In genomic region chr17:88381106-88381505, GRCm38 (mm10) we compare ENCODE assay signal across 10 mouse cellular contexts. TPM values are rescaled to one million over a fixed set of nuclear protein-coding genes. Genes with fewer than 3 reads are reported as not detected.
A peak's percentile ranks its signal among the peaks of the same experiment; 100 is the strongest.
DNase-seq lines count a peak whose midpoint lies in the region; ATAC-seq and TF ChIP-seq lines count a peak whose summit lies in the region.
"Had no signal": no experiment of that assay in that cellular context is flagged by ENCODE, and none has a peak within 500 bp of the region (broad histone marks: within the 10 kb centered on the region; RNA-seq: fewer than 3 reads in every experiment).

No protein-coding gene starts in this region.

- H3K9me3 ChIP-seq in CH12.LX (replicated peaks; ENCODE audit: low read length) (peaks cover 7% of the 10 kb centered on the region), ES-Bruce4 (replicated peaks; ENCODE audit: control insufficient read depth, insufficient read depth, low read length, poor library complexity, severe bottlenecking) (no peaks in the 10 kb centered on the region; the same call in 1 of the 2 replicates)
- H3K9me3 ChIP-seq in forebrain, embryonic 14.5 days (replicated peaks; ENCODE audit: control insufficient read depth, low read length) = no peaks in the 10 kb centered on the region

- in situ Hi-C loops in CH12.LX (cut with MboI; ENCODE audit: low pct_ligation_motif_present, low pct_unique_long_range_greater_than_20kb, low sequenced_read_pairs) = no loop called here

- H3K4me3 ChIP-seq in left cerebral cortex, adult 2 months = no peak overlapping the region
- H3K4me3 ChIP-seq in CH12.LX (replicated peaks in 1 of 3; ENCODE audit: low read depth in 2 of 3, low read length in 2 of 3, poor library complexity in 1 of 3) = no peak overlapping the region
- H3K4me3 ChIP-seq in ES-Bruce4 (ENCODE audit: low read depth, low read length) = no peak overlapping the region
- H3K4me3 ChIP-seq in forebrain, embryonic 14.5 days (ENCODE audit: low read depth, low read length) = no peak overlapping the region

- H3K4me1 ChIP-seq in CH12.LX (ENCODE audit: control insufficient read depth in 1 of 2, insufficient read depth in 2 of 2) (peaks cover 0 to 3% of the 10 kb centered on the region in 2 experiments; a peak in 1 of 4 replicates), ES-Bruce4 (ENCODE audit: control insufficient read depth, insufficient read depth, low read length) (no peaks in the 10 kb centered on the region)
- no peaks in the 10 kb centered on the region for H3K4me1 ChIP-seq in forebrain, embryonic 14.5 days (ENCODE audit: control insufficient read depth, insufficient read depth, low read length)

- no peak for TF ChIP-seq POLR2A in CH12.LX (IDR thresholded peaks at IDR 0.05; ENCODE audit: low read depth, low read length)
- TF ChIP-seq POLR2A in ES-Bruce4 (IDR thresholded peaks at IDR 0.05; ENCODE audit: insufficient read depth, low read length) = no peak

- peak; percentile 64 for TF ChIP-seq RAD21 in CH12.LX (IDR thresholded peaks at IDR 0.05; ENCODE audit: low read depth, low read length)

- no peaks in the 10 kb centered on the region for H3K27me3 ChIP-seq in CH12.LX (replicated peaks)
- no peaks in the 10 kb centered on the region for H3K27me3 ChIP-seq in ES-Bruce4 (ENCODE audit: control insufficient read depth, insufficient read depth, low read length, poor library complexity, severe bottlenecking)
- H3K27me3 ChIP-seq in forebrain, embryonic 14.5 days (replicated peaks; ENCODE audit: control insufficient read depth, insufficient read depth, low read length) = no peaks in the 10 kb centered on the region

- TF ChIP-seq EP300 in CH12.LX (IDR thresholded peaks at IDR 0.05; ENCODE audit: low read length) = no peak
- no peak for TF ChIP-seq EP300 in ES-Bruce4 (IDR thresholded peaks at IDR 0.05; ENCODE audit: insufficient read depth, low read depth, low read length)

- H3K4me2 ChIP-seq in CH12.LX (ENCODE audit: insufficient read depth, low read depth, poor library complexity, severe bottlenecking) = no peak overlapping the region
- H3K4me2 ChIP-seq in forebrain, embryonic 14.5 days (ENCODE audit: low read length) = no peak overlapping the region
- H3K4me2 ChIP-seq: midbrain, embryonic 11.5 days had no signal

- dilution Hi-C loops in CH12.LX (cut with MboI; ENCODE audit: extremely low pct_ligation_motif_present, extremely low pct_unique_long_range_greater_than_20kb, low sequenced_read_pairs) = no loop called here

- no peak for ATAC-seq in forebrain, embryonic 14.5 days
- ATAC-seq: forebrain, postnatal 0 days had no signal

- no peaks in the 10 kb centered on the region for H3K79me2 ChIP-seq in CH12.LX (replicated peaks; ENCODE audit: control insufficient read depth, extremely low read depth, insufficient read depth, poor library complexity, severe bottlenecking)

- intact Hi-C loops in left cerebral cortex, adult 2 months (cut with DNase I) = no loop called here
- intact Hi-C loops in left cerebral cortex, postnatal 36 days (cut with DNase I) = no loop called here

- WGBS in forebrain, embryonic 14.5 days = 68% methylated on average over 9 of the region's 9 CpGs

- H3K9ac ChIP-seq in CH12.LX (ENCODE audit: insufficient read depth, low read depth) = no peak overlapping the region
- H3K9ac ChIP-seq in ES-Bruce4 (ENCODE audit: low read depth, poor library complexity, severe bottlenecking) = no peak overlapping the region
- no peak overlapping the region for H3K9ac ChIP-seq in forebrain, embryonic 14.5 days (ENCODE audit: low read length)
- H3K9ac ChIP-seq: forebrain, postnatal 0 days had no signal

- TF ChIP-seq CTCF in left cerebral cortex, adult 2 months (IDR thresholded peaks at IDR 0.05) = peak; percentile 17
- TF ChIP-seq CTCF in CH12.LX (conservative IDR thresholded peaks at IDR 0.05 in 1 of 2, IDR thresholded peaks at IDR 0.05 in 1 of 2; ENCODE audit: low read depth in 2 of 2, low read length in 2 of 2) (peak in 1 of 2 experiments; percentile 56; a peak in 2 of 4 replicates), ES-Bruce4 (IDR thresholded peaks at IDR 0.05; ENCODE audit: low read depth, low read length) (peak; percentile 83)

- peak; percentile 82 for DNase-seq in heart, adult 11 months
- no peak for DNase-seq in heart, adult 9 months (ENCODE audit: low spot score in 2 of 2)
- no peak for DNase-seq in left cerebral cortex, adult 2 months (ENCODE audit: extremely low spot score in 1 of 2, low spot score in 2 of 2)
- no peak for DNase-seq in left cerebral cortex, postnatal 36 days (ENCODE audit: low spot score in 2 of 2)
- no peak for DNase-seq in CH12.LX (ENCODE audit: extremely low read depth)
- DNase-seq in forebrain, embryonic 14.5 days (ENCODE audit: low spot score) = no peak
- DNase-seq: forebrain, postnatal 0 days; right cerebral cortex, postnatal 14 days had no signal

- H3K27ac ChIP-seq in left cerebral cortex, adult 2 months = no peak overlapping the region
- H3K27ac ChIP-seq in CH12.LX (ENCODE audit: insufficient read depth, low read depth) = no peak overlapping the region
- H3K27ac ChIP-seq in ES-Bruce4 (ENCODE audit: insufficient read depth, low read length) = no peak overlapping the region
- H3K27ac ChIP-seq in forebrain, embryonic 14.5 days (ENCODE audit: low read depth, low read length) = no peak overlapping the region

- H3K36me3 ChIP-seq in CH12.LX (replicated peaks in 1 of 2; ENCODE audit: control insufficient read depth in 1 of 2, insufficient read depth in 1 of 2, low read length in 1 of 2) = no peaks in the 10 kb centered on the region
- no peaks in the 10 kb centered on the region for H3K36me3 ChIP-seq in ES-Bruce4 (ENCODE audit: control insufficient read depth, insufficient read depth, low read length, poor library complexity, severe bottlenecking)
- H3K36me3 ChIP-seq in forebrain, embryonic 14.5 days (ENCODE audit: control insufficient read depth, insufficient read depth, low read length) = no peaks in the 10 kb centered on the region

TF ChIP-seq in CH12.LX, 34 proteins besides CTCF, POLR2A, EP300 and RAD21:
- no peak for TF ChIP-seq ZMIZ1 (IDR thresholded peaks at IDR 0.05; ENCODE audit: low read depth, low read length)
- peak; percentile 54 for TF ChIP-seq SMC3 (IDR thresholded peaks at IDR 0.05; ENCODE audit: low read depth, low read length)

RNA-seq across cellular contexts. Expression of gene Foxn2, which starts 59.4 kb away (rescaled TPM):
- 10 to 100 TPM; 15.6 to 15.9 TPM for total RNA-seq in left cerebral cortex, adult 2 months (2021)
- 10 to 100 TPM; 14.1 to 14.5 TPM for total RNA-seq in left cerebral cortex, postnatal 36 days (2021)
- 13.2 and 16.2 TPM in 2 replicates for total RNA-seq in CH12.LX (2012; rRNA removed)
- total RNA-seq in CH12.LX (2014; rRNA removed) = 24.6 and 27.9 TPM in 2 replicates
- 16.0 and 17.2 TPM in 2 replicates for polyA plus RNA-seq in CH12.LX (2012; ENCODE audit: insufficient read length, low read depth)
- 35.4 and 40.9 TPM in 2 replicates for polyA plus RNA-seq in ES-Bruce4 (2011; ENCODE audit: insufficient read depth, insufficient read length, low read depth, missing spikeins)
- 7.0 and 7.4 TPM in 2 replicates for polyA plus RNA-seq in forebrain, embryonic 14.5 days (2014; fragmentation: Nextera tagmentation; extraction: Ambion mirVana)
